In the genomic region with DNA sequence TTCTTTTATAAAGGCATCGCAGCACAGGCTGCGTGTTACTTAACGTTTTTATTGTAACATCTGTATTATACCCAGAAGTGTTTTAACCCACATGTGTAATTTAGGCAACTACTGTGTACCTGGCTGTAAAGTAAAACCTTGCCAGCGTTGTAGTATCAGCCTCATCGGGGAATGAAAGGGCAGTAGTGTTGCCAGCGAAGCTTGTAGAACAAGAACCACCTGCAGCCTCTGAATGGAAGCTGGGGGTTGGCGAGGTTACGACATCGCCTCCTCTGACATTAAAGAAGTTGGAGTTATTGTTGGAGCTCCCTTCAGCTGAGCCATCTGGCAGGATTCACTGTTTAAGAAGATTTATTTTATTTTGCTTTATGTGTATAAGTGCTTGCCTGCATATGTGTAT, we compare ENCODE assay signal across 15 mouse cellular contexts. TPM values are rescaled to one million over a fixed set of nuclear protein-coding genes. Genes with fewer than 3 reads are reported as not detected.
"Had no signal": no experiment of that assay in that cellular context is flagged by ENCODE, and none has a peak within 500 bp of the region (broad histone marks: within the 10 kb centered on the region; RNA-seq: fewer than 3 reads in every experiment).

No protein-coding gene starts in this region.

- DNase-seq: kidney, adult 8-10 months; kidney, postnatal 25 days; left cerebral cortex, postnatal 4 days; right cerebral cortex, postnatal 14 days; thymus, adult 18-20 months; thymus, postnatal 14 days had no signal

- H3K4me3 ChIP-seq: limb, embryonic 13.5 days; midbrain, embryonic 12.5 days had no signal

- H3K9ac ChIP-seq: limb, embryonic 13.5 days; liver, embryonic 14.5 days; midbrain, embryonic 12.5 days had no signal

- H3K4me2 ChIP-seq: limb, embryonic 13.5 days; midbrain, embryonic 12.5 days had no signal

- H3K27me3 ChIP-seq: limb, embryonic 13.5 days; midbrain, embryonic 12.5 days had no signal

- H3K9me3 ChIP-seq: limb, embryonic 13.5 days; midbrain, embryonic 12.5 days had no signal

- H3K27ac ChIP-seq: limb, embryonic 13.5 days; liver, embryonic 14.5 days; midbrain, embryonic 12.5 days had no signal

- H3K4me1 ChIP-seq: midbrain, embryonic 12.5 days had no signal

- ATAC-seq: intestine, postnatal 0 days; lung, postnatal 0 days; midbrain, embryonic 16.5 days had no signal

RNA-seq across cellular contexts. Expression of a gene that starts 37.5 kb away (rescaled TPM):
- total RNA-seq: liver, adult 2 months; megakaryocyte-erythroid progenitor cell, adult 5-6 weeks had no signal
- polyA plus RNA-seq: liver, adult 2 months; spleen, adult 2 months had no signal

RNA-seq across cellular contexts. Expression of a gene that starts 40.9 kb away (rescaled TPM):
- total RNA-seq: megakaryocyte-erythroid progenitor cell, adult 5-6 weeks had no signal
- polyA plus RNA-seq: liver, adult 2 months had no signal
